ENCODE assay signal across 10 mouse cellular contexts in genomic region chr2:93286321-93286720, GRCm38 (mm10). TPM values are rescaled to one million over a fixed set of nuclear protein-coding genes. Genes with fewer than 3 reads are reported as not detected.
A peak's percentile ranks its signal among the peaks of the same experiment; 100 is the strongest.
DNase-seq lines count a peak whose midpoint lies in the region; ATAC-seq lines count a peak whose summit lies in the region.
"Had no signal": no experiment of that assay in that cellular context is flagged by ENCODE, and none has a peak within 500 bp of the region (broad histone marks: within the 10 kb centered on the region; RNA-seq: fewer than 3 reads in every experiment).

No protein-coding gene starts in this region.

- no peak overlapping the region for H3K9ac ChIP-seq in embryonic facial prominence, embryonic 13.5 days
- H3K9ac ChIP-seq in hindbrain, embryonic 14.5 days, result no peak overlapping the region
- no peak overlapping the region for H3K9ac ChIP-seq in midbrain, embryonic 15.5 days

- H3K9me3 ChIP-seq in heart, embryonic 10.5 days, result no peaks in the 10 kb centered on the region
- H3K9me3 ChIP-seq in embryonic facial prominence, embryonic 13.5 days, result no peaks in the 10 kb centered on the region
- no peaks in the 10 kb centered on the region for H3K9me3 ChIP-seq in hindbrain, embryonic 14.5 days (ENCODE audit: control insufficient read depth, low read length)
- H3K9me3 ChIP-seq in midbrain, embryonic 15.5 days, result no peaks in the 10 kb centered on the region

- no peak for DNase-seq in heart, embryonic 10.5 days (ENCODE audit: low spot score)
- no peak for DNase-seq in heart, postnatal 14 days
- no peak for DNase-seq in hindbrain, embryonic 14.5 days (ENCODE audit: low spot score)
- DNase-seq in embryo, embryonic 11 days, result no peak
- no peak for DNase-seq in adrenal gland, postnatal 25 days
- no peak for DNase-seq in ovary, postnatal 14 days (ENCODE audit: low spot score)
- DNase-seq: liver; lung, postnatal 10 days had no signal

- H3K4me3 ChIP-seq in heart, embryonic 10.5 days, result no peak overlapping the region
- no peak overlapping the region for H3K4me3 ChIP-seq in embryonic facial prominence, embryonic 13.5 days
- no peak overlapping the region for H3K4me3 ChIP-seq in hindbrain, embryonic 14.5 days (replicated peaks; ENCODE audit: low read length)
- no peak overlapping the region for H3K4me3 ChIP-seq in midbrain, embryonic 15.5 days

- H3K4me1 ChIP-seq in heart, embryonic 10.5 days, result peaks cover 97% of the 10 kb centered on the region
- H3K4me1 ChIP-seq in embryonic facial prominence, embryonic 13.5 days, result peaks cover 77% of the 10 kb centered on the region
- peaks cover 75% of the 10 kb centered on the region for H3K4me1 ChIP-seq in hindbrain, embryonic 14.5 days (replicated peaks; ENCODE audit: control insufficient read depth, insufficient read depth, low read length)
- H3K4me1 ChIP-seq in midbrain, embryonic 15.5 days, result peaks cover 79% of the 10 kb centered on the region

- WGBS in heart, embryonic 10.5 days, result 31% methylated on average over 2 of the region's 2 CpGs
- WGBS in embryonic facial prominence, embryonic 13.5 days, result 43% methylated on average over 2 of the region's 2 CpGs
- 52% methylated on average over 1 of the region's 2 CpGs for WGBS in hindbrain, embryonic 14.5 days
- 30% methylated on average over 2 of the region's 2 CpGs for WGBS in midbrain, embryonic 15.5 days

- no peaks in the 10 kb centered on the region for H3K27me3 ChIP-seq in heart, embryonic 10.5 days (ENCODE audit: insufficient read depth, poor library complexity, severe bottlenecking)
- no peaks in the 10 kb centered on the region for H3K27me3 ChIP-seq in embryonic facial prominence, embryonic 13.5 days
- H3K27me3 ChIP-seq in hindbrain, embryonic 14.5 days (ENCODE audit: control insufficient read depth, insufficient read depth, low read length), result no peaks in the 10 kb centered on the region
- no peaks in the 10 kb centered on the region for H3K27me3 ChIP-seq in midbrain, embryonic 15.5 days (replicated peaks)

- intact Hi-C loops in heart, postnatal 14 days (cut with DNase I), result no loop called here

- no peak for ATAC-seq in embryonic facial prominence, embryonic 13.5 days (ENCODE audit: insufficient number of reproducible peaks, insufficient read depth, low FRiP score, low TSS enrichment, low read depth)
- ATAC-seq in hindbrain, embryonic 14.5 days (ENCODE audit: low FRiP score), result no peak
- peak; percentile 22 for ATAC-seq in midbrain, embryonic 15.5 days (replicated peaks)

- no peaks in the 10 kb centered on the region for H3K36me3 ChIP-seq in heart, embryonic 10.5 days
- H3K36me3 ChIP-seq in embryonic facial prominence, embryonic 13.5 days, result no peaks in the 10 kb centered on the region
- H3K36me3 ChIP-seq in hindbrain, embryonic 14.5 days (replicated peaks; ENCODE audit: control insufficient read depth, insufficient read depth), result no peaks in the 10 kb centered on the region
- H3K36me3 ChIP-seq in midbrain, embryonic 15.5 days (replicated peaks), result no peaks in the 10 kb centered on the region

- no peak overlapping the region for H3K4me2 ChIP-seq in embryonic facial prominence, embryonic 13.5 days
- no peak overlapping the region for H3K4me2 ChIP-seq in hindbrain, embryonic 14.5 days (replicated peaks)
- H3K4me2 ChIP-seq in midbrain, embryonic 15.5 days, result no peak overlapping the region

- peak overlapping the region; percentile 84 for H3K27ac ChIP-seq in heart, embryonic 10.5 days
- H3K27ac ChIP-seq in embryonic facial prominence, embryonic 13.5 days, result peak overlapping the region; percentile 28; the same call in 1 of the 2 replicates
- H3K27ac ChIP-seq in hindbrain, embryonic 14.5 days, result peak overlapping the region; percentile 90
- peak overlapping the region; percentile 92 for H3K27ac ChIP-seq in midbrain, embryonic 15.5 days

RNA-seq across cellular contexts. Expression of gene Tspan18, which starts 48.0 kb away (rescaled TPM):
- 64.2 and 67.0 TPM in 2 replicates for polyA plus RNA-seq in heart, embryonic 10.5 days (2016; fragmentation: Nextera tagmentation; extraction: Ambion mirVana)
- 10 to 100 TPM; 29.9 to 32.7 TPM for total RNA-seq in heart, postnatal 14 days (2021)
- polyA plus RNA-seq in embryonic facial prominence, embryonic 13.5 days (2015; fragmentation: Nextera tagmentation; extraction: Ambion mirVana), result 17.7 and 20.8 TPM in 2 replicates
- polyA plus RNA-seq in hindbrain, embryonic 14.5 days (2014; fragmentation: Nextera tagmentation; extraction: Ambion mirVana), result 28.6 and 31.3 TPM in 2 replicates
- polyA plus RNA-seq in midbrain, embryonic 15.5 days (2015; fragmentation: Nextera tagmentation; extraction: Ambion mirVana), result 20.1 and 22.6 TPM in 2 replicates
- total RNA-seq in adrenal gland, postnatal 25 days (2021), result 55.1 TPM in 2 replicates

Comparison
In these comparisons a context has a peak if more than half of its experiments do, and no peak if none do; other contexts are left out.
1. H3K27ac ChIP-seq: peak in every context shown above with its lines; median percentile 92 in midbrain, embryonic 15.5 days; 90 in hindbrain, embryonic 14.5 days; 84 in heart, embryonic 10.5 days; 28 in embryonic facial prominence, embryonic 13.5 days.